Mouse (Mus musculus) midbrain, embryonic 11.5 days (tissue): ENCODE results near the gene Fam160a1. TPM values are rescaled to one million over a fixed set of nuclear protein-coding genes. Genes with fewer than 3 reads are reported as not detected.

ENCODE experiments used
- ATAC-seq: fragments of 200-750 bp; cut with Nextera tagmentation; 2 replicates; pipeline ENCODE4 v1.8.0; 2017; ENCODE audit warnings: moderate TSS enrichment, moderate library complexity; ENCODE audit not compliant: low FRiP score
- DNase-seq: peaks from one replicate; pipeline ENCODE4 v3.0.0; 2015; ENCODE audit warnings: low spot score; ENCODE audit errors: missing footprints
- H3K27ac ChIP-seq: fragments of 300-500 bp; sonication (generic); 2 replicates; pipeline ENCODE4 v1.5.1; 2014; ENCODE audit warnings: low read depth, low read length
- H3K27me3 ChIP-seq: fragments of 300-500 bp; sonication (generic); 2 replicates; pipeline ENCODE4 v1.6.1; 2014; ENCODE audit warnings: mild to moderate bottlenecking, low read length, moderate library complexity, mixed read lengths; ENCODE audit not compliant: control insufficient read depth, insufficient read depth
- H3K36me3 ChIP-seq: fragments of 300-500 bp; sonication (generic); 2 replicates; pipeline ENCODE4 v1.6.1; 2014; ENCODE audit warnings: mild to moderate bottlenecking, low read length, moderate library complexity, mixed read lengths; ENCODE audit not compliant: control insufficient read depth, insufficient read depth
- H3K4me1 ChIP-seq: fragments of 300-500 bp; sonication (generic); 2 replicates; pipeline ENCODE4 v1.6.1; 2014; ENCODE audit warnings: low read length; ENCODE audit not compliant: control insufficient read depth, insufficient read depth
- H3K4me2 ChIP-seq: fragments of 300-500 bp; sonication (generic); 2 replicates; pipeline ENCODE4 v1.6.1; 2014; ENCODE audit warnings: mild to moderate bottlenecking, moderate library complexity
- H3K4me3 ChIP-seq: fragments of 300-500 bp; sonication (generic); 2 replicates; pipeline ENCODE4 v1.5.1; 2014; ENCODE audit warnings: low read depth, low read length
- H3K9ac ChIP-seq: fragments of 300-500 bp; sonication (generic); 2 replicates; pipeline ENCODE4 v1.6.1; 2014; ENCODE audit warnings: low read length
- H3K9me3 ChIP-seq: fragments of 300-500 bp; sonication (generic); 2 replicates; pipeline ENCODE4 v1.6.1; 2016; ENCODE audit warnings: low read length; ENCODE audit not compliant: control insufficient read depth
- whole genome bisulfite sequencing: fragments of 180-500 bp; shearing (Covaris S2); extraction: QIAGEN DNeasy Blood & Tissue Kit; methylation state at CpG from one replicate; pipeline ENCODE4 v1.1.7; 2014; 5-methylcytosine and 5-hydroxymethylcytosine counted together
- polyA plus RNA-seq: library from polyadenylated mRNA; unstranded; fragments of >200 nt; fragmentation: Nextera tagmentation; extraction: Ambion mirVana; gene quantifications from 2 replicates; pipeline ENCODE4 v1.2.1, GENCODE M21; 2014

The Fam160a1 gene
- polyA plus RNA-seq, 1 experiment from 2014 or later, result 0.48 TPM

DNA sequence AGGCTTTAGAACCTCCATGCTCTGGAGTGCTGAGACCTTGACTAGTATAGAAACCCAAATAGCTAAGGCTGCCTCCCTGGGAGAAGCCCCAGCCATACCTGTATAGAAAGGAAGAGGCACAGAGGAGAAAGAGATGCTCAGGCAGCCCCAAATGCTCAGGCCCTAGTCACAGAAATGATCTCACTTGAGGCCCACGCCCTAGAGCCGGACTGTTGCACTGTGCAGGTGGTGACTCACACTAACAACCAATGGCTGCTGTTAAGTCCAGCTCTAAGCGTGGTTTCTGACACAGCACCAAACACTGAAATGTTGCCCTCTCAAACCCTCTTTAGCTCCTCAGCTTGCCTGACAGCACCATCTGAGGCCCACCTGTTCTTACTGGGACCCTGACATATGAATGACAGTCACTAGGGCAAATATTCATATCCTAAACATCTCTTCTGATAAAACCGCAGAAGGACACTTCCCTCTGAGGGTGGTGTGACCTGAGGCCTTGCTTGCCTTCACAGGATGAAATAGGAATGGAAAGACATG is 101.3 kb downstream of the Fam160a1 start:
- 91% methylated on average over 4 of the region's 4 CpGs for WGBS
- Histone ChIP-seq H3K9me3 (no peaks in the 10 kb centered on the region), H3K4me1 (no peaks in the 10 kb centered on the region), H3K9ac (no peak overlapping the region), H3K4me2 (no peak overlapping the region), H3K36me3 (no peaks in the 10 kb centered on the region), H3K27me3 (no peaks in the 10 kb centered on the region), H3K27ac (no peak overlapping the region), H3K4me3 (no peak overlapping the region)
- no peak for ATAC-seq
- DNase-seq, result no peak

DNA sequence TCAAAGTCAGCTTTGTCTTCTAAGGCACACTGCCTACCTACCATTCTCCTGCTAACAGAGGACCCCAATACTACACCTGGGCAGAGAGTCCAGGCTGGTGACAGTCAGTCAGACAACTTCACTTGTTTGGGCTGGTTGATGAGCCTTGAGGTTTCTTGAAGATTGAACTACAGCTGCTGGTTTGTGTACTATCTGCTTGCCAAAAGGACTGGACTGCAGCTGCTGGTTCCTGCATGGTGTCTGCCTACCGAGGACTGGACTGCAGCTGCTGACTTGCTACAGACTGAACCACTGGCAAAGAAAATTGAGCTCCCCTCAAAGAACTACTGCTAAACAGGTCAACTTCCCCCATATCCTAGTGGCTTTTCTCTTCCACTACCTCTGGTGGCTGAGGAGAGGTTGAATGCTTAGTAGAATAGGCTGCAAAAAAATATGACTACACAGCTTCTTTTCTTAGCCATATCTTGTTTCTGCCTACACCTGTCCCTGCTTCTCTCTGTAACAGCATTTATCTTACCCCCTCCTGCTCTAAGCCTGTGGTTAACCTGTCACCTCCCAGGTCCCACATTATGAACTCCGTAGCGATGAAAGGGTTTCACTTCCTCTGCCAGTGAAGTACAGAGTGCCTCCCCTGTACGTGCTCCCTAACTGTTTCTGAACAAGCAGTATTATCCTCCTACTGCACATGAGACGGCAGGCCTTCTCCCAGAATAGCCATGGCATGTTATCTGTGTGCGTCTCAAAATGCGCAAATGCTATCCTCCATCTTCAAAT is 103.0 kb downstream of the Fam160a1 start:
- WGBS, result 90% methylated on average over 7 of the region's 7 CpGs
- Histone ChIP-seq H3K9me3 (no peaks in the 10 kb centered on the region), H3K9ac (no peak overlapping the region), H3K4me3 (no peak overlapping the region), H3K27me3 (no peaks in the 10 kb centered on the region), H3K4me1 (no peaks in the 10 kb centered on the region), H3K4me2 (no peak overlapping the region), H3K27ac (no peak overlapping the region), H3K36me3 (no peaks in the 10 kb centered on the region)
- no peak for DNase-seq
- no peak for ATAC-seq

DNA sequence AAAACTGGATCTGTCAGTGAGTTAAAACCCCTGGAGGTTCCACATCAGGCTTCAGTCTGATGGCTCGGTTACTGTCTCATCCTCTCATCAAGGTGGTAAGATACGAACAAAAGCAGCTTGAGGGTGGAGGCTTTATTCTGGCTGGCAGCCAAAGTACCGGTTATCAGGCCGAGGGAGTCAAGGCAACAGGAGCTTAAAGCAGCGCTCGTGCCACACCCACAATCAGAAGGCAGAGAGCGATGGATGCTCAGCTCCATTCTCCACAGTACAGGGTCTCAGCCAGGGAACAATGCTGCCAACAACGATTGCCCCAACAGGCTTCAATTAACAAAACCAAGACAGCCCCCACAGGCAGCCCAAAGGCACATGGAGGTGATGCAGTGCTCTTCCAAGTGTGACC is 106.4 kb downstream of the Fam160a1 start:
- Histone ChIP-seq H3K27me3 (no peaks in the 10 kb centered on the region), H3K9me3 (no peaks in the 10 kb centered on the region), H3K4me1 (no peaks in the 10 kb centered on the region), H3K4me2 (no peak overlapping the region), H3K36me3 (no peaks in the 10 kb centered on the region), H3K4me3 (no peak overlapping the region), H3K27ac (no peak overlapping the region), H3K9ac (no peak overlapping the region)
- 60% methylated on average over 8 of the region's 8 CpGs for WGBS
- ATAC-seq, result no peak
- no peak for DNase-seq

DNA sequence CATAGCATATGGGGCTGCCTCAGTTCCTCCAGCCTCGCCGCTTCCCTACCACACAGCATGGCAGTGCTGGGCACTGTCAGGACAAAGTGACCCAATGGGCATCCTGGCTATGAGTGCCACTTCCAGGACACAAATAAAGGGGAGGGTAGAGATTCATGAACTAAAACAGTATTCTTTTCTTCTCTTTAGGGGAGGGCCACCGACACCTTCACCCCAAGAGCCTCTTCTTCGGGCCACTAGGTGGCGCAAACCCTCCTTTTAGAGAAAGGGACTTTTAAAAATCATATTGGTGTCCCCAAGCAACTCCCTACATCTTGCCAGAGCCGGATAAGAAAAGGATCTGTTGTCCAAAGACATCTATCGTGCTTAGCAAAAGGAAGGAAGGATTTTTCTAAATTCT is 109.7 kb downstream of the Fam160a1 start:
- no peak overlapping the region for H3K27ac ChIP-seq
- WGBS, result 46% methylated on average over 7 of the region's 7 CpGs
- no peaks in the 10 kb centered on the region for H3K36me3 ChIP-seq
- no peak for ATAC-seq
- peak; percentile 87 for DNase-seq
- H3K9ac ChIP-seq, result no peak overlapping the region
- no peak overlapping the region for H3K4me2 ChIP-seq
- no peaks in the 10 kb centered on the region for H3K4me1 ChIP-seq
- H3K4me3 ChIP-seq, result no peak overlapping the region
- H3K27me3 ChIP-seq, result no peaks in the 10 kb centered on the region
- no peaks in the 10 kb centered on the region for H3K9me3 ChIP-seq

DNA sequence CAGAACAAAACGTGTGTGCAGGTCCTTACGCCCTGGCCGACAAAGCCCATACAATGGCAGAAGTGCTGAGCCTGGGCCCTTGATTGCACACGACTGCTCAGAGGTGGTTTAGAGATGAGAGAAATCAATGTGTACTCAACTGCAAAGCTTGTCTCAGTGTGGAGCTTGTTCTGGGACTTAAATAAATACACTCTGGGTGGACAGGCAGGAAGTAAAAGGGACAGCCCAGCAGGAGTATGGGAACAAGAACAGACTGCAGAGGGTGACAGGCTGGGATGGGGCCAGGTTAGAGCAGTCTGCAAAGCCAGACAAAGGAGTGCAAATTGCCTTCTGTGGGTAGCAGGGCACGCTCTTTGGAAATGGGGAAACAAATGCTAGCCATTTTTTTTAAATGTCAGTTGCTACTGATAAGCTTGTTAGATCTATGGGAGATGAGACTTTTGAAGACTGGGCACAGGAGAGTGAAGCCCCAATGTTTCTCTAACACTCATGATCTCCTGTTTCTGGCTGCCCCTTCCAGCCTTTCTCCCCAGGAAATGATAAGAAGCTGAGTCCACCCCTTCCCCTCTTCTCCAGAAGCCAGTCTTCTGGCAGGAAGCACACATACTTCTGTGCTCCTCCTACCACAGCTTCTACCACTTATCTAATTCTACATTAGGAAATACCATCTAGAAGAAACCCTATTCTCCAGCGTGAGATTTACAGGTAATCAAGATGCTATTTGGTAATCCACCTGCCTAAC is 113.8 kb downstream of the Fam160a1 start:
- 60% methylated on average over 6 of the region's 6 CpGs for WGBS
- ATAC-seq, result no peak
- no peak for DNase-seq

DNA sequence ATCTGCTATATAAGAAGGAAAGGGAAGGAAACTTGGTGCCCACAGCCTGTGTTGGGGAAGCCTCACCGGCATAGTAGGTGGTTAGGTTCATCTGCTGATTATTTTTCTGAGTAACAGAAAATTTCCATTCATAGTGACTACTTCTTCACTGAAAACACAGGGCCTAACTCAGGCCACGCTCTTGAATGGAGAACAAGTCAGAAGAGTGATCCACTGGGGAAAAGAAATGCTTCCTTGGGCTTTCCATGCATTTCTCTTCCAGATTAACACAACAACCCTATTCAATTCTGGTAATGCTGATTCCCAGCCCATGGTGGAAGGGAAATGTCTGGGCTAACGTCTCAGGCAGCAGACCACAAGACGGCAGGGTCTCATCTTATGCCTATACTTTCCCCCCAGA is 118.6 kb downstream of the Fam160a1 start:
- no peak overlapping the region for H3K4me2 ChIP-seq
- 81% methylated on average over 4 of the region's 4 CpGs for WGBS
- no peaks in the 10 kb centered on the region for H3K27me3 ChIP-seq
- ATAC-seq, result no peak
- H3K27ac ChIP-seq, result no peak overlapping the region
- H3K9me3 ChIP-seq, result no peaks in the 10 kb centered on the region
- no peaks in the 10 kb centered on the region for H3K36me3 ChIP-seq
- no peaks in the 10 kb centered on the region for H3K4me1 ChIP-seq
- no peak overlapping the region for H3K4me3 ChIP-seq
- no peak overlapping the region for H3K9ac ChIP-seq
- peak; percentile 4 for DNase-seq

More for the DNA sequence above, 113.8 kb downstream of the Fam160a1 start:
- Histone ChIP-seq H3K4me1 (no peaks in the 10 kb centered on the region), H3K27me3 (no peaks in the 10 kb centered on the region), H3K4me2 (no peak overlapping the region), H3K9me3 (no peaks in the 10 kb centered on the region), H3K4me3 (no peak overlapping the region), H3K27ac (no peak overlapping the region), H3K36me3 (no peaks in the 10 kb centered on the region), H3K9ac (no peak overlapping the region)

DNA sequence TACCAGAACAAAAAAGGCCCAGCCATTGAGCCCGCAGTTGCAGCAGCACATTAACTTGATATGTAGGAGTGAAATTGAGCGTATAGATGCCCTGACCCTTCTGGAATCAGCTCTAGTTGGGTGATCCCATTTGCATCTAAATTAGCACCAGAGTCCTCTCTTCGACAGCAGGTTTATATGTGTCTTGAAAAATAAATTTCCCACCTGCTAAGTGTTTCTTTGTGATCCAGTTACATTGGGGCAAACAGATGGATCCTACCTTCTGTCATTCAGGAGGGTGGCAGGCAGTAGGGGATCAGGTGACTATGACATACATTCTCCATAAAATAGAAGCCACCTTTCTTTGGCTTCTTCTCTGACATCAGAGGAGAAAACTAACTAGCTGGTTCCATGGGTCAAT is 122.0 kb downstream of the Fam160a1 start:
- no peaks in the 10 kb centered on the region for H3K27me3 ChIP-seq
- no peaks in the 10 kb centered on the region for H3K9me3 ChIP-seq
- H3K4me1 ChIP-seq, result no peaks in the 10 kb centered on the region
- ATAC-seq (no peak), DNase-seq (peak; percentile 14)
- 78% methylated on average over 3 of the region's 3 CpGs for WGBS
- no peak overlapping the region for H3K4me3 ChIP-seq
- no peak overlapping the region for H3K4me2 ChIP-seq
- no peaks in the 10 kb centered on the region for H3K36me3 ChIP-seq
- H3K27ac ChIP-seq, result no peak overlapping the region
- H3K9ac ChIP-seq, result no peak overlapping the region

DNA sequence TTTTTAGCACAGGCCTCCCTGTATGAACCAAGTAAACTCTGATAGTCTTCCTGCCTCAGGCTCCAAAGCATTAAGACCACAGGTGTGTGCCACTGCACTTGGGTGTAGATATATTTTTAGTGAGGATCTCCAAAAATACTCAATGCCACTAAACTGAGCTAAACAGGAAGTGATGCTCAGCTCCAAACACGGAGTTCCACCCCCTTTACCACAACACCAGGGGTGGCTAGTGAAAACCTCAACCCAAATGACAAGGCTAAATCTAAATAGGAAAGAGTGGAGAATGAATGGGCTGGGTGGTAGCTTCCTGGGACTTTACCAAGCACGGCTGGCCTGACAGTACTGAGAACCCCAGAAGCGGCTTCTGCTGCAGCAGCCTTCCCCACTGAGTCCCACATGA is 124.1 kb downstream of the Fam160a1 start:
- no peak overlapping the region for H3K4me2 ChIP-seq
- 45% methylated on average over 3 of the region's 3 CpGs for WGBS

DNA sequence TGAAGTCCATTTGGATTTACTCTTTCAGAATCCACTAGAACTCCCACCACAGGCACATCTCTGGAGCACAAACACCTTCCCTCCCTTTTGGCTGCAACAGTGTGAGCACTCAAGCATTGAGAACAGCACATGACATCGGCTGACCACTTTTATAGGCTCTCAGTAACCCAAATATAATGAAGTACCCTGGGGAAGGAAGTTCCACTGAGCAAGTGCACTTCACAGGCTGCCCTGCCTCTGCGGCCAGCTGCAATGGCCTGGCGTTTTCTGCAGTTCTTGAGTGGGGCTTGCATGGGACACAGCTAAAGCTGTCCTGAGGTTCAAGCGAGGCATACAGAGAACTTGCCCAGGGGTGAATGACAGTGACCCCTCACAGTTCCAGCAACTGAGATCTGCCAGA is 126.0 kb downstream of the Fam160a1 start:
- no peak overlapping the region for H3K9ac ChIP-seq
- H3K27ac ChIP-seq, result no peak overlapping the region
- no peaks in the 10 kb centered on the region for H3K4me1 ChIP-seq
- peak; percentile 79 for DNase-seq
- no peak overlapping the region for H3K4me3 ChIP-seq
- no peaks in the 10 kb centered on the region for H3K27me3 ChIP-seq
- H3K9me3 ChIP-seq, result no peaks in the 10 kb centered on the region
- WGBS, result 68% methylated on average over 4 of the region's 4 CpGs
- no peaks in the 10 kb centered on the region for H3K36me3 ChIP-seq
- H3K4me2 ChIP-seq, result no peak overlapping the region
- no peak for ATAC-seq

More for the DNA sequence above, 124.1 kb downstream of the Fam160a1 start:
- Histone ChIP-seq H3K36me3 (no peaks in the 10 kb centered on the region), H3K27ac (no peak overlapping the region), H3K9ac (no peak overlapping the region), H3K9me3 (no peaks in the 10 kb centered on the region), H3K4me1 (no peaks in the 10 kb centered on the region), H3K4me3 (no peak overlapping the region), H3K27me3 (no peaks in the 10 kb centered on the region)
- DNase-seq, result no peak
- no peak for ATAC-seq
